Mouse (Mus musculus) left cerebral cortex, postnatal 36 days (tissue): ENCODE measurements at regions not wholly inside any gene's neighbourhood (a gene's known extent, or its start where the extent isn't known, plus 50 kb on each side); places are given as distances from the start of the nearest gene placed in this dataset.
A peak's percentile ranks its signal among the peaks of the same experiment; 100 is the strongest.

Experiments used
- DNase-seq, 2 experiments: peaks; one replicate each; pipeline ENCODE4 v3.0.0; 2021 to 2022; ENCODE audit warnings: low spot score in 2 of 2, mixed read lengths in 1 of 2
- intact Hi-C: fragments of 180-260 bp; cut with DNase I; formaldehyde crosslinking; loops from one replicate; pipeline ENCODE4 v1.15.1; 2025

- intact Hi-C loops, result no loop called here
- no peak for DNase-seq
These were observed 237.3 kb upstream of the Hes1 start for GRCm38 (mm10) chr16:29826927-29827326.

- intact Hi-C loops, result no loop called here
- DNase-seq, result no peak
These were observed 236.4 kb upstream of the Hes1 start for GRCm38 (mm10) chr16:29827776-29828175.

- no peak for DNase-seq
- intact Hi-C loops, result no loop called here
These were observed 234.7 kb upstream of the Hes1 start for GRCm38 (mm10) chr16:29829457-29829856.

GRCm38 (mm10) chr16:29830101-29830500 is 234.1 kb upstream of the Hes1 start:
- intact Hi-C loops, result no loop called here

GRCm38 (mm10) chr16:29833298-29833697 is 230.9 kb upstream of the Hes1 start:
- intact Hi-C loops, result no loop called here
- DNase-seq, result no peak

More at GRCm38 (mm10) chr16:29830101-29830500, 234.1 kb upstream of the Hes1 start:
- no peak for DNase-seq

GRCm38 (mm10) chr16:29833875-29834274 is 230.3 kb upstream of the Hes1 start:
- no peak for DNase-seq
- intact Hi-C loops, result no loop called here

GRCm38 (mm10) chr16:29834669-29835068 is 229.5 kb upstream of the Hes1 start:
- intact Hi-C loops, result loop anchor here (5.0 kb wide), 2 partner anchors 233 to 1238 kb away; no protein-coding TSS in a partner anchor
- DNase-seq, result no peak

GRCm38 (mm10) chr16:29837025-29837629 is 227.1 kb upstream of the Hes1 start:
- DNase-seq, result no peak
- intact Hi-C loops, result loop anchor here (5.0 kb wide), 2 partner anchors 230 to 1235 kb away; no protein-coding TSS in a partner anchor

- DNase-seq, result no peak
- intact Hi-C loops, result loop anchor here (5.0 kb wide), 2 partner anchors 229 to 1234 kb away; no protein-coding TSS in a partner anchor
These were observed 226.3 kb upstream of the Hes1 start for GRCm38 (mm10) chr16:29837874-29838273.

GRCm38 (mm10) chr16:29838981-29839661 is 225.1 kb upstream of the Hes1 start:
- peak; percentile 68 to 74 for DNase-seq
- intact Hi-C loops, result loop anchor here (5.0 kb wide), 2 partner anchors 228 to 1233 kb away; no protein-coding TSS in a partner anchor

- no peak for DNase-seq
- intact Hi-C loops, result loop anchor here (5.0 kb wide), 2 partner anchors 228 to 1233 kb away; no protein-coding TSS in a partner anchor
These were observed 224.6 kb upstream of the Hes1 start for GRCm38 (mm10) chr16:29839662-29840001.

- intact Hi-C loops, result no loop called here
- no peak for DNase-seq
These were observed 223.8 kb upstream of the Hes1 start for GRCm38 (mm10) chr16:29840412-29840811.

- intact Hi-C loops, result no loop called here
These were observed 223.1 kb upstream of the Hes1 start for GRCm38 (mm10) chr16:29841132-29841531.

GRCm38 (mm10) chr16:29842071-29842470 is 222.1 kb upstream of the Hes1 start:
- DNase-seq, result no peak
- intact Hi-C loops, result no loop called here

More at GRCm38 (mm10) chr16:29841132-29841531, 223.1 kb upstream of the Hes1 start:
- DNase-seq, result no peak

- intact Hi-C loops, result no loop called here
- DNase-seq, result no peak
These were observed 220.7 kb upstream of the Hes1 start for GRCm38 (mm10) chr16:29843490-29843889.

- no peak for DNase-seq
- intact Hi-C loops, result no loop called here
These were observed 219.2 kb upstream of the Hes1 start for GRCm38 (mm10) chr16:29844706-29845596.

- intact Hi-C loops, result no loop called here
- DNase-seq, result no peak
These were observed 218.6 kb upstream of the Hes1 start for GRCm38 (mm10) chr16:29845597-29845986.

GRCm38 (mm10) chr16:29847059-29847458 is 217.1 kb upstream of the Hes1 start:
- DNase-seq, result no peak
- intact Hi-C loops, result no loop called here

- intact Hi-C loops, result no loop called here
- no peak for DNase-seq
These were observed 216.4 kb upstream of the Hes1 start for GRCm38 (mm10) chr16:29847734-29848133.

- no peak for DNase-seq
- intact Hi-C loops, result no loop called here
These were observed 215.7 kb upstream of the Hes1 start for GRCm38 (mm10) chr16:29848527-29848926.
